Mouse (Mus musculus): ENCODE data around the gene Tectb. TPM values are rescaled to one million over a fixed set of nuclear protein-coding genes. Genes with fewer than 3 reads are reported as not detected.

Tectb gene
- polyA plus RNA-seq, 1 experiment from 2014 or later = not detected

GRCm38 (mm10) chr19:55158606-55159005 is 21.9 kb upstream of the Tectb start:
- 53% methylated on average over 8 of the region's 8 CpGs for WGBS

GRCm38 (mm10) chr19:55159826-55160225 is 20.7 kb upstream of the Tectb start:
- Histone ChIP-seq H3K4me2 (ENCODE audit: low read length) (no peak overlapping the region), H3K9me3 (ENCODE audit: control insufficient read depth, low read length) (no peaks in the 10 kb centered on the region), H3K4me1 (replicated peaks; ENCODE audit: control insufficient read depth, insufficient read depth, low read length) (no peaks in the 10 kb centered on the region), H3K4me3 (replicated peaks; ENCODE audit: low read length) (no peak overlapping the region), H3K36me3 (ENCODE audit: control insufficient read depth, insufficient read depth) (no peaks in the 10 kb centered on the region), H3K27ac (ENCODE audit: low read length) (no peak overlapping the region), H3K9ac (replicated peaks; ENCODE audit: low read depth, low read length) (no peak overlapping the region), H3K27me3 (replicated peaks; ENCODE audit: control insufficient read depth, insufficient read depth, low read length) (no peaks in the 10 kb centered on the region)
- WGBS = 93% methylated on average over 6 of the region's 6 CpGs
- ATAC-seq = no peak

More at GRCm38 (mm10) chr19:55158606-55159005, 21.9 kb upstream of the Tectb start:
- Histone ChIP-seq H3K9ac (replicated peaks; ENCODE audit: low read depth, low read length) (no peak overlapping the region), H3K27me3 (replicated peaks; ENCODE audit: control insufficient read depth, insufficient read depth, low read length) (no peaks in the 10 kb centered on the region), H3K36me3 (ENCODE audit: control insufficient read depth, insufficient read depth) (no peaks in the 10 kb centered on the region), H3K9me3 (ENCODE audit: control insufficient read depth, low read length) (no peaks in the 10 kb centered on the region), H3K4me1 (replicated peaks; ENCODE audit: control insufficient read depth, insufficient read depth, low read length) (no peaks in the 10 kb centered on the region), H3K4me2 (ENCODE audit: low read length) (no peak overlapping the region), H3K4me3 (replicated peaks; ENCODE audit: low read length) (no peak overlapping the region), H3K27ac (ENCODE audit: low read length) (no peak overlapping the region)
- ATAC-seq = no peak

- H3K9ac ChIP-seq (replicated peaks; ENCODE audit: low read depth, low read length) = no peak overlapping the region
- no peak for ATAC-seq
- no peak overlapping the region for H3K4me3 ChIP-seq (replicated peaks; ENCODE audit: low read length)
- no peaks in the 10 kb centered on the region for H3K27me3 ChIP-seq (replicated peaks; ENCODE audit: control insufficient read depth, insufficient read depth, low read length)
- H3K27ac ChIP-seq (ENCODE audit: low read length) = no peak overlapping the region
- no peaks in the 10 kb centered on the region for H3K4me1 ChIP-seq (replicated peaks; ENCODE audit: control insufficient read depth, insufficient read depth, low read length)
- 89% methylated on average over 4 of the region's 4 CpGs for WGBS
- H3K36me3 ChIP-seq (ENCODE audit: control insufficient read depth, insufficient read depth) = no peaks in the 10 kb centered on the region
- H3K4me2 ChIP-seq (ENCODE audit: low read length) = no peak overlapping the region
- H3K9me3 ChIP-seq (ENCODE audit: control insufficient read depth, low read length) = no peaks in the 10 kb centered on the region
Observed at GRCm38 (mm10) chr19:55162271-55162670, 18.3 kb upstream of the Tectb start.

GRCm38 (mm10) chr19:55164162-55164561 is 16.4 kb upstream of the Tectb start:
- H3K36me3 ChIP-seq (ENCODE audit: control insufficient read depth, insufficient read depth) = no peaks in the 10 kb centered on the region
- no peaks in the 10 kb centered on the region for H3K4me1 ChIP-seq (replicated peaks; ENCODE audit: control insufficient read depth, insufficient read depth, low read length)
- no peaks in the 10 kb centered on the region for H3K27me3 ChIP-seq (replicated peaks; ENCODE audit: control insufficient read depth, insufficient read depth, low read length)
- ATAC-seq = no peak
- no peak overlapping the region for H3K27ac ChIP-seq (ENCODE audit: low read length)
- WGBS = 85% methylated on average over 1 of the region's 1 CpGs
- H3K9ac ChIP-seq (replicated peaks; ENCODE audit: low read depth, low read length) = no peak overlapping the region
- no peak overlapping the region for H3K4me3 ChIP-seq (replicated peaks; ENCODE audit: low read length)
- H3K4me2 ChIP-seq (ENCODE audit: low read length) = no peak overlapping the region
- H3K9me3 ChIP-seq (ENCODE audit: control insufficient read depth, low read length) = no peaks in the 10 kb centered on the region

GRCm38 (mm10) chr19:55165183-55165865 is 15.2 kb upstream of the Tectb start:
- ATAC-seq = no peak
- 0 out of 2 replicates have a peak, but pooled peaks cover 4% of the 10 kb centered on the region for H3K9me3 ChIP-seq (ENCODE audit: control insufficient read depth, low read length)
- no peak overlapping the region for H3K4me3 ChIP-seq (replicated peaks; ENCODE audit: low read length)
- H3K4me2 ChIP-seq (ENCODE audit: low read length) = no peak overlapping the region
- no peak overlapping the region for H3K9ac ChIP-seq (replicated peaks; ENCODE audit: low read depth, low read length)
- no peaks in the 10 kb centered on the region for H3K27me3 ChIP-seq (replicated peaks; ENCODE audit: control insufficient read depth, insufficient read depth, low read length)
- no peak overlapping the region for H3K27ac ChIP-seq (ENCODE audit: low read length)
- H3K36me3 ChIP-seq (ENCODE audit: control insufficient read depth, insufficient read depth) = no peaks in the 10 kb centered on the region
- 85% methylated on average over 1 of the region's 1 CpGs for WGBS
- H3K4me1 ChIP-seq (replicated peaks; ENCODE audit: control insufficient read depth, insufficient read depth, low read length) = no peaks in the 10 kb centered on the region

- Histone ChIP-seq H3K4me1 (replicated peaks; ENCODE audit: control insufficient read depth, insufficient read depth, low read length) (no peaks in the 10 kb centered on the region), H3K4me2 (ENCODE audit: low read length) (no peak overlapping the region), H3K27me3 (replicated peaks; ENCODE audit: control insufficient read depth, insufficient read depth, low read length) (no peaks in the 10 kb centered on the region), H3K27ac (ENCODE audit: low read length) (no peak overlapping the region), H3K4me3 (replicated peaks; ENCODE audit: low read length) (no peak overlapping the region), H3K9ac (replicated peaks; ENCODE audit: low read depth, low read length) (no peak overlapping the region), H3K36me3 (ENCODE audit: control insufficient read depth, insufficient read depth) (no peaks in the 10 kb centered on the region), H3K9me3 (ENCODE audit: control insufficient read depth, low read length) (0 out of 2 replicates have a peak, but pooled peaks cover 4% of the 10 kb centered on the region)
- ATAC-seq = no peak
- 76% methylated on average over 4 of the region's 4 CpGs for WGBS
Observed at GRCm38 (mm10) chr19:55165954-55166353, 14.6 kb upstream of the Tectb start.

- no peak overlapping the region for H3K9ac ChIP-seq (replicated peaks; ENCODE audit: low read depth, low read length)
- 92% methylated on average over 2 of the region's 2 CpGs for WGBS
- ATAC-seq = no peak
- H3K4me3 ChIP-seq (replicated peaks; ENCODE audit: low read length) = no peak overlapping the region
- no peaks in the 10 kb centered on the region for H3K4me1 ChIP-seq (replicated peaks; ENCODE audit: control insufficient read depth, insufficient read depth, low read length)
- 0 out of 2 replicates have a peak, but pooled peaks cover 4% of the 10 kb centered on the region for H3K9me3 ChIP-seq (ENCODE audit: control insufficient read depth, low read length)
- H3K27me3 ChIP-seq (replicated peaks; ENCODE audit: control insufficient read depth, insufficient read depth, low read length) = no peaks in the 10 kb centered on the region
- H3K36me3 ChIP-seq (ENCODE audit: control insufficient read depth, insufficient read depth) = no peaks in the 10 kb centered on the region
- no peak overlapping the region for H3K27ac ChIP-seq (ENCODE audit: low read length)
- no peak overlapping the region for H3K4me2 ChIP-seq (ENCODE audit: low read length)
Observed at GRCm38 (mm10) chr19:55166741-55167140, 13.8 kb upstream of the Tectb start.

- H3K27me3 ChIP-seq (replicated peaks; ENCODE audit: control insufficient read depth, insufficient read depth, low read length) = no peaks in the 10 kb centered on the region
- no peak overlapping the region for H3K9ac ChIP-seq (replicated peaks; ENCODE audit: low read depth, low read length)
- no peaks in the 10 kb centered on the region for H3K36me3 ChIP-seq (ENCODE audit: control insufficient read depth, insufficient read depth)
- WGBS = 63% methylated on average over 2 of the region's 2 CpGs
- no peak overlapping the region for H3K4me3 ChIP-seq (replicated peaks; ENCODE audit: low read length)
- no peak for ATAC-seq
- no peaks in the 10 kb centered on the region for H3K4me1 ChIP-seq (replicated peaks; ENCODE audit: control insufficient read depth, insufficient read depth, low read length)
- H3K9me3 ChIP-seq (ENCODE audit: control insufficient read depth, low read length) = 0 out of 2 replicates have a peak, but pooled peaks cover 4% of the 10 kb centered on the region
- no peak overlapping the region for H3K4me2 ChIP-seq (ENCODE audit: low read length)
- H3K27ac ChIP-seq (ENCODE audit: low read length) = no peak overlapping the region
Observed at GRCm38 (mm10) chr19:55167741-55168140, 12.8 kb upstream of the Tectb start.

- WGBS = 79% methylated on average over 6 of the region's 6 CpGs
- no peak overlapping the region for H3K4me2 ChIP-seq (ENCODE audit: low read length)
- ATAC-seq = no peak
Observed at GRCm38 (mm10) chr19:55168360-55168759, 12.2 kb upstream of the Tectb start.

More at GRCm38 (mm10) chr19:55168360-55168759, 12.2 kb upstream of the Tectb start:
- no peak overlapping the region for H3K27ac ChIP-seq (ENCODE audit: low read length)
- 0 out of 2 replicates have a peak, but pooled peaks cover 4% of the 10 kb centered on the region for H3K9me3 ChIP-seq (ENCODE audit: control insufficient read depth, low read length)
- no peaks in the 10 kb centered on the region for H3K36me3 ChIP-seq (ENCODE audit: control insufficient read depth, insufficient read depth)
- H3K4me1 ChIP-seq (replicated peaks; ENCODE audit: control insufficient read depth, insufficient read depth, low read length) = no peaks in the 10 kb centered on the region
- no peaks in the 10 kb centered on the region for H3K27me3 ChIP-seq (replicated peaks; ENCODE audit: control insufficient read depth, insufficient read depth, low read length)
- no peak overlapping the region for H3K9ac ChIP-seq (replicated peaks; ENCODE audit: low read depth, low read length)
- H3K4me3 ChIP-seq (replicated peaks; ENCODE audit: low read length) = no peak overlapping the region

All from forebrain, embryonic 16.5 days (tissue).